8 mouse cellular contexts compared by ENCODE assay signal in the genomic region with DNA sequence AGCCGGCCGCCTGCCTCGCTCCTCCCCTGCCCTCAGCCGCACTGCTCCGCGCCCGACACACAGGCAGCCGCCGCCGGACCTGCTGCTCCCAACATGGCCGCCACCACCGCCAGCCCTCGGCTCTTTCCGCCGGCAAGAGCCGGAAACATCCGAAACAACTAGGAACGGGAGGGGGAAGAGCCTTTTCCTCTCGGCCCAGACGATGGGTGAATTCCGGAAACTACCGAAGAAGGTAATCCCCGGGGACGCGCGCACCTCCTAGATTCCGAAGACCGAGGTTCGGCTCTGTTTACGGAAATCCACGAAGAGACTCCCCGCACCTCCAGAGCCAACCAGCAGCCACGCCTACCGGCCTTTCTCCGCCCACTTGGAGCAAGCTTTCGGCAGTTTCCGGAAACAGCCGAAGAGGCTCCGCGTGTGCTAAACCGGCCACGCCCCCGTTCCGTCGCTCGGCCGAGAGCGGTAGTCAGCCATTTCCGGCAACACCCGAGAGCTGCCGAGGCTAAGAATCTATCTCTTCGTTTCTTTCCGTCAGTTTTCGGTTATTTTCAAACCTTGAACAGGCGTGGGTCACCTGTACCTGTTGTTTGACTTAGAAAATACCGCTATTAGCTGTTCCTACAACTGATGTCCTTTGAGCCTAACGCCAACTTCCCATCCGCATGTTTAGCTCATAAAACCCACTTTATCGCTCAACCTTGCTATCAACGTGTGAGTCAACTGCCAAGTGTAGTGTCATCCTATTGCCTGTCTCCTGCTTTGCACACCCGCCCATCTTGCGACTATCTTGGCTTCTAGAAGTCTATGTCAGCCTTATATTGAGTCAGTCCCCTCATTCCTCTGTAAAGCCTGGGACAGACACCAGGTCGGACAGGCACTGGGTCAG. TPM values are rescaled to one million over a fixed set of nuclear protein-coding genes. Genes with fewer than 3 reads are reported as not detected.
DNase-seq lines count a peak whose midpoint lies in the region; ATAC-seq and TF ChIP-seq lines count a peak whose summit lies in the region.

A gene (minus strand): TSS at position 349 of the 886 bp plus-strand sequence.

- H3K4me3 ChIP-seq in G1E (ENCODE audit: low read depth, low read length): peak within 1 kb of the TSS; percentile 80
- peak within 1 kb of the TSS; percentile 89 for H3K4me3 ChIP-seq in forebrain, embryonic 16.5 days (replicated peaks; ENCODE audit: low read length)
- peak within 1 kb of the TSS; percentile 74 for H3K4me3 ChIP-seq in layer of hippocampus, adult 2 months
- H3K4me3 ChIP-seq in lung, embryonic 14.5 days (ENCODE audit: low read depth, low read length): peak within 1 kb of the TSS; percentile 95
- peak within 1 kb of the TSS; percentile 84 for H3K4me3 ChIP-seq in olfactory bulb, adult 2 months (ENCODE audit: insufficient read depth, low read depth, low read length)
- H3K4me3 ChIP-seq in thymus, adult 2 months (ENCODE audit: control insufficient read depth, insufficient read depth, low read length): peak within 1 kb of the TSS; percentile 89

- H3K4me1 ChIP-seq in G1E (ENCODE audit: insufficient read depth, low read depth, low read length): peaks cover 47% of the 10 kb centered on the region
- peaks cover 32% of the 10 kb centered on the region for H3K4me1 ChIP-seq in forebrain, embryonic 16.5 days (replicated peaks; ENCODE audit: control insufficient read depth, insufficient read depth, low read length)
- peaks cover 18% of the 10 kb centered on the region for H3K4me1 ChIP-seq in lung, embryonic 14.5 days (ENCODE audit: insufficient read depth)
- H3K4me1 ChIP-seq in olfactory bulb, adult 2 months (ENCODE audit: control insufficient read depth, insufficient read depth, low read length): peaks cover 17% of the 10 kb centered on the region
- peaks cover 30% of the 10 kb centered on the region for H3K4me1 ChIP-seq in thymus, adult 2 months (replicated peaks; ENCODE audit: control insufficient read depth, insufficient read depth, low read length)

- no peaks in the 10 kb centered on the region for H3K9me3 ChIP-seq in G1E (replicated peaks)
- H3K9me3 ChIP-seq in forebrain, embryonic 16.5 days (ENCODE audit: control insufficient read depth, low read length): no peaks in the 10 kb centered on the region
- no peaks in the 10 kb centered on the region for H3K9me3 ChIP-seq in lung, embryonic 14.5 days (ENCODE audit: low read depth, low read length)

- no peak for TF ChIP-seq CTCF in G1E (IDR thresholded peaks at IDR 0.05; ENCODE audit: low read depth, low read length)
- no peak for TF ChIP-seq CTCF in layer of hippocampus, adult 2 months (conservative IDR thresholded peaks at IDR 0.05)
- TF ChIP-seq CTCF in lung, embryonic 14.5 days (IDR thresholded peaks at IDR 0.05; ENCODE audit: low read depth): no peak
- TF ChIP-seq CTCF in olfactory bulb, adult 2 months (IDR thresholded peaks at IDR 0.05; ENCODE audit: insufficient read depth, low read depth, low read length): no peak
- no peak; the same call in 1 of the 2 replicates for TF ChIP-seq CTCF in thymus, adult 2 months (IDR thresholded peaks at IDR 0.05; ENCODE audit: borderline replicate concordance, control insufficient read depth, extremely low read depth, insufficient read depth, low read length, poor library complexity)

- ATAC-seq in G1E (ENCODE audit: extremely low read depth, insufficient number of reproducible peaks, low FRiP score, poor library complexity, severe bottlenecking): peak; percentile 81
- peak; percentile 97 for ATAC-seq in forebrain, embryonic 16.5 days
- ATAC-seq in lung, embryonic 14.5 days (ENCODE audit: insufficient read depth): peak; percentile 94

- H3K36me3 ChIP-seq in G1E (replicated peaks): peaks cover 33% of the 10 kb centered on the region
- H3K36me3 ChIP-seq in forebrain, embryonic 16.5 days (ENCODE audit: control insufficient read depth, insufficient read depth): no peaks in the 10 kb centered on the region
- H3K36me3 ChIP-seq in lung, embryonic 14.5 days (ENCODE audit: insufficient read depth): 0 out of 2 replicates have a peak, but pooled peaks cover 7% of the 10 kb centered on the region
- H3K36me3 ChIP-seq in thymus, adult 2 months (ENCODE audit: control insufficient read depth, insufficient read depth, low read length): no peaks in the 10 kb centered on the region

- peak within 1 kb of the TSS; percentile 98 for H3K4me2 ChIP-seq in forebrain, embryonic 16.5 days (ENCODE audit: low read length)
- H3K4me2 ChIP-seq in lung, embryonic 14.5 days: peak within 1 kb of the TSS; percentile 78

- peak; percentile 80 for DNase-seq in G1E (ENCODE audit: low spot score)
- DNase-seq in cerebellum, adult 18-20 months: peak; percentile 99
- peak; percentile 98 to 99 for DNase-seq in heart, postnatal 36 days
- peak; percentile 98 to 99 for DNase-seq in layer of hippocampus, adult 2 months (ENCODE audit: low spot score in 2 of 2)
- peak; percentile 100 for DNase-seq in lung, embryonic 14.5 days
- peak; percentile 99 for DNase-seq in thymus, adult 2 months

- peak within 1 kb of the TSS; percentile 92 for H3K9ac ChIP-seq in forebrain, embryonic 16.5 days (replicated peaks; ENCODE audit: low read depth, low read length)
- H3K9ac ChIP-seq in lung, embryonic 14.5 days: peak within 1 kb of the TSS; percentile 97

- intact Hi-C loops in heart, postnatal 36 days (cut with DNase I): loop anchor here (1.0 to 5.0 kb wide), 7 partner anchors 31 to 143 kb away; a partner anchor contains a TSS

- 2% methylated on average over 63 of the region's 63 CpGs for WGBS in forebrain, embryonic 16.5 days
- 1% methylated on average over 61 of the region's 63 CpGs for WGBS in lung, embryonic 14.5 days
- 2% methylated on average over 63 of the region's 63 CpGs for WGBS in olfactory bulb, adult 2 months
- WGBS in thymus, adult 2 months: 2% methylated on average over 63 of the region's 63 CpGs

- H3K27me3 ChIP-seq in G1E (ENCODE audit: insufficient read depth, low read length): no peaks in the 10 kb centered on the region
- H3K27me3 ChIP-seq in forebrain, embryonic 16.5 days (replicated peaks; ENCODE audit: control insufficient read depth, insufficient read depth, low read length): no peaks in the 10 kb centered on the region
- H3K27me3 ChIP-seq in lung, embryonic 14.5 days (ENCODE audit: insufficient read depth, low read length): no peaks in the 10 kb centered on the region
- no peaks in the 10 kb centered on the region for H3K27me3 ChIP-seq in thymus, adult 2 months (ENCODE audit: control insufficient read depth, insufficient read depth, low read length)

- peak within 1 kb of the TSS; percentile 88 for H3K27ac ChIP-seq in forebrain, embryonic 16.5 days (ENCODE audit: low read length)
- peak within 1 kb of the TSS; percentile 95 for H3K27ac ChIP-seq in layer of hippocampus, adult 2 months
- peak within 1 kb of the TSS; percentile 87 for H3K27ac ChIP-seq in lung, embryonic 14.5 days (ENCODE audit: low read depth)
- H3K27ac ChIP-seq in olfactory bulb, adult 2 months (ENCODE audit: insufficient read depth, low read depth, low read length): peak within 1 kb of the TSS; percentile 19
- H3K27ac ChIP-seq in thymus, adult 2 months (ENCODE audit: control insufficient read depth, insufficient read depth, low read length): peak within 1 kb of the TSS; percentile 48

- TF ChIP-seq POLR2A in olfactory bulb, adult 2 months (IDR thresholded peaks at IDR 0.05; ENCODE audit: insufficient read depth, low read depth, low read length): peak; percentile 83
- peak; percentile 63 for TF ChIP-seq POLR2A in thymus, adult 2 months (IDR thresholded peaks at IDR 0.05; ENCODE audit: control insufficient read depth, extremely low read depth, insufficient read depth, low read length, poor library complexity)

RNA-seq across cellular contexts. Expression of the gene that starts here (rescaled TPM):
- total RNA-seq in G1E (2014; fragmentation: Nextera tagmentation) (170 and 182 TPM in 2 replicates), G1E (2017) (18.4 and 22.0 TPM in 2 replicates)
- polyA plus RNA-seq in G1E (2012): 297 and 319 TPM in 2 replicates
- polyA plus RNA-seq in forebrain, embryonic 16.5 days (2015; fragmentation: Nextera tagmentation; extraction: Ambion mirVana): 41.2 and 43.8 TPM in 2 replicates
- 10 to 100 TPM; 42.8 to 51.2 TPM for total RNA-seq in heart, postnatal 36 days (2021)
- 100 to 1,000 TPM; 119 to 127 TPM for total RNA-seq in layer of hippocampus, adult 2 months (2021)
- 49.2 and 57.8 TPM in 2 replicates for polyA plus RNA-seq in lung, embryonic 14.5 days (2014; fragmentation: Nextera tagmentation; extraction: Ambion mirVana)
- polyA plus RNA-seq in olfactory bulb, adult 2 months (2012; ENCODE audit: insufficient read depth, insufficient read length, low replicate concordance, missing spikeins): not detected in 2 replicates
- polyA plus RNA-seq in thymus, adult 2 months (2012; rRNA removed): 189 and 212 TPM in 2 replicates

Comparison
In these comparisons a context has a peak if more than half of its experiments do, and no peak if none do; other contexts are left out.
1. Peak in every context shown above with its lines: DNase-seq, ATAC-seq, H3K4me3 ChIP-seq and H3K27ac ChIP-seq.
2. H3K27ac ChIP-seq: peak in every context shown above with its lines; median percentile 95 in layer of hippocampus, adult 2 months; 88 in forebrain, embryonic 16.5 days; 87 in lung, embryonic 14.5 days; 48 in thymus, adult 2 months; 19 in olfactory bulb, adult 2 months.